Mouse (Mus musculus): ENCODE measurements around the gene Muc5ac.

Muc5ac gene

GRCm38 (mm10) chr7:141836423-141836822, 47.7 kb downstream of the Muc5ac start:
- no peak for DNase-seq

DNA sequence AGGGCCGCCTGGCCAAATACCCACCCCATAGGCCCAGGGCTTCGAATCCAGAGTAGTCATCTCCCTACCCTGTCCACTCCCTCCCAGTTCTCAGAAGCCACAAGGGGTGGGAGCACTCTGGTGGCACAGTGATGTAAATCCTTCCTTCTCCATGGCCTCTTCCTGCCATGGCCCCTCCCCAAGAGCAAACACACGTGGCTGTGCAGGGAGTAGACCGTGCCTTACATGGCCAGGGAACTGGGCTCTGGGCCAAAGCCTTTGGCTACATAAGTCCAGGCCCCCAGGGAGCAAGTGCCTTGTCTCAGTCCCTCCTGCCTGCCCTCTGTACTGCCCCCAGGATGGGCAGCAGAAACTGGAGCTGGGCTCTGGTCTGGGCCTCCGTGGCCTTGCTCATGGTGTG, 50.0 kb downstream of the Muc5ac start, which contains the start of gene Muc5b:
Muc5b (plus strand) TSS at position 292 of the 400 bp plus-strand sequence.
- DNase-seq, result no peak

- no peak for DNase-seq
Observed at GRCm38 (mm10) chr7:141840354-141840753, 51.6 kb downstream of the Muc5ac start.

DNA sequence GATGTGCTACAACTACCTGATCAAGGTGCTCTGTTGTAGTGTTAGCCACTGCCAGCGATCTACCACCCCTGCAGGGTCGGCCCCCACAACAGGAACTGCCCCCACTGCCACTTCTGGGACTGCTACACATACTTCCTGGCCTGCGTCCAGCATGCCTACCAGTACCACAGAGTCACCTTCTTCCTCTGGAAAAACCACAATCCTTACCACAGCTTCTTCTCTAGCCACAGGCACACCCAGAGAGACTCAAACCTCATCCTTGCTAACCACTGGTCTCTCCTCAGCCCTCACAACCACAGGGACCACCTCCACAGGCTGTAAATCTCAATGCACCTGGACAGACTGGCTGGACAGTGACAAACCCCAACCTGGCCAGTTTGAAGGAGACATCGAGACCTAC, 72.3 kb downstream of the Muc5ac start:
- no peak for DNase-seq
